Mouse (Mus musculus) E14TG2a.4 (cell line): ENCODE data around the gene Cbln3.

Experiments used
- H3K27me3 ChIP-seq: 2 replicates; pipeline ENCODE4 v1.6.1; 2014; ENCODE audit warnings: low read length, control low read depth; ENCODE audit not compliant: insufficient read depth
- H3K36me3 ChIP-seq: 2 replicates; pipeline ENCODE4 v1.6.1; 2014; ENCODE audit warnings: low read length, control low read depth; ENCODE audit not compliant: insufficient read depth
- H3K4me1 ChIP-seq: replicated peaks from 2 replicates; pipeline ENCODE4 v1.6.1; 2014; ENCODE audit warnings: low read depth, low read length, control low read depth
- H3K4me3 ChIP-seq: replicated peaks from 2 replicates; pipeline ENCODE4 v1.5.1; 2014; ENCODE audit warnings: mild to moderate bottlenecking, low read length
- H3K9me3 ChIP-seq: 2 replicates; pipeline ENCODE4 v1.6.1; 2014; ENCODE audit warnings: low read length, control low read depth
- CTCF ChIP-seq: conservative IDR thresholded peaks from 2 replicates; pipeline ENCODE4 v1.5.1; 2014; ENCODE audit warnings: low read length
- NANOG ChIP-seq: IDR thresholded peaks from 2 replicates; pipeline ENCODE4 v1.6.1; 2014; ENCODE audit warnings: borderline replicate concordance, low read length, mixed read lengths
- POU5F1 ChIP-seq: IDR thresholded peaks from 2 replicates; pipeline ENCODE4 v1.6.1; 2014; ENCODE audit warnings: low read length, borderline replicate concordance

The Cbln3 gene

GRCm38 (mm10) chr14:55883663-55884062, 529 bp downstream of the Cbln3 start:
- H3K4me1 ChIP-seq = peaks cover 70% of the 10 kb centered on the region
- peaks cover 26% of the 10 kb centered on the region for H3K36me3 ChIP-seq
- no peak for TF ChIP-seq NANOG
- TF ChIP-seq POU5F1 = no peak
- no peak for TF ChIP-seq CTCF
- H3K27me3 ChIP-seq = peaks cover 22% of the 10 kb centered on the region
- H3K4me3 ChIP-seq = no peak overlapping the region
- no peaks in the 10 kb centered on the region for H3K9me3 ChIP-seq

GRCm38 (mm10) chr14:55883149-55883661, 987 bp downstream of the Cbln3 start:
- H3K27me3 ChIP-seq = peaks cover 22% of the 10 kb centered on the region
- H3K36me3 ChIP-seq = peaks cover 22% of the 10 kb centered on the region
- H3K9me3 ChIP-seq = no peaks in the 10 kb centered on the region
- H3K4me3 ChIP-seq = no peak overlapping the region
- peaks cover 73% of the 10 kb centered on the region for H3K4me1 ChIP-seq
- no peak for TF ChIP-seq NANOG
- TF ChIP-seq POU5F1 = no peak
- TF ChIP-seq CTCF = no peak

GRCm38 (mm10) chr14:55882171-55882641, 2.0 kb downstream of the Cbln3 start:
- Histone ChIP-seq H3K27me3 (peaks cover 24% of the 10 kb centered on the region), H3K36me3 (peaks cover 12% of the 10 kb centered on the region), H3K4me3 (0 out of 2 replicates have a peak overlapping the region, but pooled peaks have one; percentile 20), H3K9me3 (no peaks in the 10 kb centered on the region), H3K4me1 (peaks cover 73% of the 10 kb centered on the region)
- TF ChIP-seq CTCF (no peak), NANOG (no peak), POU5F1 (no peak)

- Histone ChIP-seq H3K9me3 (no peaks in the 10 kb centered on the region), H3K4me3 (no peak overlapping the region), H3K4me1 (peaks cover 61% of the 10 kb centered on the region), H3K27me3 (peaks cover 24% of the 10 kb centered on the region), H3K36me3 (no peaks in the 10 kb centered on the region)
- TF ChIP-seq CTCF (no peak), NANOG (no peak)
Measured at GRCm38 (mm10) chr14:55880982-55881381, 3.2 kb downstream of the Cbln3 start.

- H3K4me3 ChIP-seq = no peak overlapping the region
- peak; percentile 87 for TF ChIP-seq CTCF
- TF ChIP-seq NANOG = no peak
- no peaks in the 10 kb centered on the region for H3K9me3 ChIP-seq
- no peaks in the 10 kb centered on the region for H3K36me3 ChIP-seq
- H3K4me1 ChIP-seq = peaks cover 61% of the 10 kb centered on the region
- H3K27me3 ChIP-seq = peaks cover 31% of the 10 kb centered on the region
Measured at GRCm38 (mm10) chr14:55879623-55880022, 4.6 kb downstream of the Cbln3 start.

DNA sequence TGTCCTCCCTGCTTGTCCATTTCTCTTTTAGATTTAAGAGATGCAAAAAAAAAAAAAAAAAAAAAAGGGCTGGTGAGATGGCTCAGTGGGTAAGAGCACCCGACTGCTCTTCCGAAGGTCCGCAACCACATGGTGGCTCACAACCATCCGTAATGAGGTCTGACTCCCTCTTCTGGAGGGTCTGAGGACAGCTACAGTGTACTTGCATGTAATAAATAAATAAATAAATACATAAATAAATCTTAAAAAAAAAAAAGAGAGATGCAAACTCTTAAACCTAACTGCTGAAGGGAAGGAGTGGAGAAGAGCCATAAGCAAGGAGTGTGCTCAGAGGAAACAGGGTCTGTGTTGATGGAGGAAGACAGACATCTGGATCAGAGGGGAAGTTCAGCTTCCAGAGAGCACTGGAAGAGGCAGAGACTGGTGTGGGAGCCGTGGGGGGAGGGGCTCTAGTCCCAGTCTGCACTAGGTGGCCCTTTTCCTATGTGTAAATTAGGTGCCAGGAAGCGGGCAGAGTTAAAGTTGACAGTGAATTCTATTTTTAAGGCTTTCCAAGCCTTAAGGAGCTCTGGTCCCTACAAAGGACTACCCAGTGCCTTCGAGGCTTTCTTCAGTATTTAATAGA, 5.8 kb downstream of the Cbln3 start:
- Histone ChIP-seq H3K27me3 (peaks cover 28% of the 10 kb centered on the region), H3K4me3 (no peak overlapping the region), H3K9me3 (no peaks in the 10 kb centered on the region), H3K36me3 (no peaks in the 10 kb centered on the region), H3K4me1 (peaks cover 61% of the 10 kb centered on the region)
- TF ChIP-seq POU5F1 = no peak
- no peak for TF ChIP-seq NANOG
- TF ChIP-seq CTCF = no peak

- Histone ChIP-seq H3K36me3 (no peaks in the 10 kb centered on the region), H3K4me3 (no peak overlapping the region), H3K27me3 (peaks cover 21% of the 10 kb centered on the region), H3K4me1 (peaks cover 61% of the 10 kb centered on the region), H3K9me3 (no peaks in the 10 kb centered on the region)
- TF ChIP-seq CTCF (no peak), NANOG (no peak), POU5F1 (no peak)
Measured at GRCm38 (mm10) chr14:55877469-55878315, 6.5 kb downstream of the Cbln3 start.
